Mouse (Mus musculus): ENCODE results near the gene Cnpy1. TPM values are rescaled to one million over a fixed set of nuclear protein-coding genes. Genes with fewer than 3 reads are reported as not detected.

The Cnpy1 gene
- polyA plus RNA-seq, 1 experiment from 2014 or later, result 1.3 TPM

DNA sequence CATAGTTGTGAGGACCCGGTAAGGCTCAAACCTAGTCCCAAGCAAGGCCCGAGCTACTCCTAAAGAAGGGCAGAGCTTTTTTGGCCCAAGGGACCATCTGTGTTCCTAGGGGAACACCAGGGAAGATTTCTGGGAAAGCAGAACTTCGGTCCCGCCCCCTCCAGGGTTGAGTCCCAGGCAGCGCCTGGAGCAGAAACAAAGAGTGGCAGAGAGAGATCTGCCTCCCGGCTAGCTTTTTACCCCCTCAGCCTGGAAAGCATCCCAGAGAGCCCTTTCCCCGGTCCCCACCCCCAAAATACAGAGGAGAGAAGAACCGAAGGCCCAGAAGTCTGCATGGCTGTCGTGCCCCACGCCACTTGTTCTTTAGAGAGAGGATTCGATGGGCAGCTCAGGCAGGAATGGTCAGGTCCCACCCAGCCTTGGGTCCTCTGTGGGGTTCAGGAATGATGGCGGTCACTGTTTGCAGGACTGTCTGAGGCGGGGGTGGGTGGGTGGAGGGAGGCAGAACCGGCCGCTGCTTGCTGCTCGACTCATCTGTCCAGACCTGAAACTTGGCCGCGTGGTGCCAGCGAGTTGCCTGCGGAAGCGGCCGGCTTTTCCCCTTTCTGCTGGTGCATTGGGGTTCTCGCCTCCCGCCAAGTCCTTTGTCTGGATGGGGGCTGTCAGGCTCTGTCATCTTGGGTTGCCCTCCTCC lies 70.6 kb downstream of the Cnpy1 start:
- H3K36me3 ChIP-seq (replicated peaks), result no peaks in the 10 kb centered on the region
- DNase-seq (ENCODE audit: low spot score), result peak; percentile 66
- H3K4me3 ChIP-seq, result peak overlapping the region; percentile 16; the same call in 1 of the 2 replicates
- H3K27me3 ChIP-seq (replicated peaks; ENCODE audit: low read depth, poor library complexity, severe bottlenecking), result peaks cover 99% of the 10 kb centered on the region
- no peak overlapping the region for H3K27ac ChIP-seq (replicated peaks)
- WGBS, result under 1% methylated on average over 24 of the region's 24 CpGs
- H3K9me3 ChIP-seq, result no peaks in the 10 kb centered on the region
- peaks cover 12% of the 10 kb centered on the region for H3K4me1 ChIP-seq

DNA sequence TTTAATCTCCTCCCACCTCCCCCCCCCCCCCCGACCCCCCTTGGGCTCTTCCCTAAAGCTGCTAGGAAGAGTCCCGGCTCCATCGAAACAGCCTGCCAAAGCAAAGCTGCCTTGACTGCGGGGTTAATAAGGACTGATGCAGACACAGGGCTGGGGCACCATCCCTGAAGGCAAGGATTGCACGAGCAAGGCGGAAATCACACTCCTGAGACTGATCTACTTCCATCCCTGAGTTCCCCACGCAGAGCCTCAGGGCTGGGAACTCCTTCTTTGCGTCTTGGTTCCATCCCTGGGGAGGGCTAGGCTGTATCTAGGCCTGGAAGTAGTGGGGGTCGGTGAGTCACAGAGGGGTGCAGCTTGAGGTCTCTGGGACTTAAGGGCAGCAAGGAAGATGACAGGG lies 71.5 kb downstream of the Cnpy1 start:
- Histone ChIP-seq H3K4me1 (peaks cover 10% of the 10 kb centered on the region), H3K27me3 (replicated peaks; ENCODE audit: low read depth, poor library complexity, severe bottlenecking) (peaks cover 99% of the 10 kb centered on the region), H3K9me3 (no peaks in the 10 kb centered on the region), H3K36me3 (replicated peaks) (no peaks in the 10 kb centered on the region), H3K4me3 (no peak overlapping the region), H3K27ac (replicated peaks) (no peak overlapping the region)
- under 1% methylated on average over 9 of the region's 9 CpGs for WGBS
- DNase-seq (ENCODE audit: low spot score), result peak; percentile 27

DNA sequence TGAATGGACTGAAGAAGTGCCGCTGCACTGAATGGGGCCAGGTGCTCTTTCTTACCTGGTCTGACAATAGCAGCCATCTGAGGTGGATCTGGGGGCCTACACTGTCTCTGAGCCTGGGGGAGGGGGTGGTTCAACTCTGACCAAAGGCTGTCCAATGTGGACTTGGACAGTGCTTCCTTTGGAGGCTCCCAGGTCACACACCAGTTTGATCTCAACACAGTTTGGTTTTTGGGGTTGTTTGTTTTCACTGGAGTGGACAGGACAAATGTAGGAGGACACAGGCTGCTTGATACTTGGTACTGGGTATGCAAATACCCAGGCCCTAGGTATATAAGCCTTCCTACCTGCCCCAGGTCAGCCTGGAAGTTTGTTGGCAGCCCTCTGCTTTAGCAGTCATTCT lies 71.9 kb downstream of the Cnpy1 start:
- peaks cover 99% of the 10 kb centered on the region for H3K27me3 ChIP-seq (replicated peaks; ENCODE audit: low read depth, poor library complexity, severe bottlenecking)
- H3K4me3 ChIP-seq, result no peak overlapping the region
- 0% methylated on average over 1 of the region's 1 CpGs for WGBS
- H3K4me1 ChIP-seq, result peaks cover 10% of the 10 kb centered on the region
- H3K27ac ChIP-seq (replicated peaks), result no peak overlapping the region
- H3K9me3 ChIP-seq, result no peaks in the 10 kb centered on the region
- H3K36me3 ChIP-seq (replicated peaks), result no peaks in the 10 kb centered on the region
- DNase-seq (ENCODE audit: low spot score), result no peak

DNA sequence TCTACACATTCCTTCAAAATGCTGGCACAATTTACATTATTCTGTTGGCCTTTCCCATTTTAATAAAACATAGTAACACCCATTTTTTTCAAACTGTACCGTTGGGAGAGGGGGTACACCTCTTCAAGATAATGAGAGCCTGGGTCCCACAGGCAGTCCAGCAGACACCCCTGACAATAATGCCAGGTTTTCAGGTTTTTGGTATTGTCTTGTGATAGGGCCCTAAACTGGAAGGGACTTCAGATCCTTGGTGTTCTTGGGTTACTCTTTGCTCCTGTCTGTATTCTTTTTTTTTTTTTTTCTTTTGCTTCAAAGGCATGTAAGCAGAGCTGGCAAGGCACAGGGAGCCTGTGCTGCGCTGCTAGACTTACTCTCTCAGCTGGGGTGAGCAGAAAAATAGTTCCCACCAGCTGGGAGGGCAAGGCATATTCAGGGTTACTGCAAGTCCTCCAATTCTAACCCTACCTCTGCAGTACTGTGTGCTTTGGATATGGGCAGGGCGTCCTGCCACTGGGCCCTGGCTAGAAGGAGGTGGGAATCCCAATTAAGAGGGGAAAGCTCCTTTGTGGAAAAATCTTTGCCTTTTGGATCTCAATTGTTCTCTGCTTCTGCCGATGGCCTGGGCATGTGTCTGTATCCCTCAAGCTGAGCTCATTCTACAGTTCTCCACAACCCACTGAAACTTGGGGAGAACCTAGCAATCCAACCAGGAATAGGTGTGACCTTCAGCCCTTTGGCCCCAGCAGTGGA lies 72.5 kb downstream of the Cnpy1 start:
- DNase-seq (ENCODE audit: low spot score), result no peak

DNA sequence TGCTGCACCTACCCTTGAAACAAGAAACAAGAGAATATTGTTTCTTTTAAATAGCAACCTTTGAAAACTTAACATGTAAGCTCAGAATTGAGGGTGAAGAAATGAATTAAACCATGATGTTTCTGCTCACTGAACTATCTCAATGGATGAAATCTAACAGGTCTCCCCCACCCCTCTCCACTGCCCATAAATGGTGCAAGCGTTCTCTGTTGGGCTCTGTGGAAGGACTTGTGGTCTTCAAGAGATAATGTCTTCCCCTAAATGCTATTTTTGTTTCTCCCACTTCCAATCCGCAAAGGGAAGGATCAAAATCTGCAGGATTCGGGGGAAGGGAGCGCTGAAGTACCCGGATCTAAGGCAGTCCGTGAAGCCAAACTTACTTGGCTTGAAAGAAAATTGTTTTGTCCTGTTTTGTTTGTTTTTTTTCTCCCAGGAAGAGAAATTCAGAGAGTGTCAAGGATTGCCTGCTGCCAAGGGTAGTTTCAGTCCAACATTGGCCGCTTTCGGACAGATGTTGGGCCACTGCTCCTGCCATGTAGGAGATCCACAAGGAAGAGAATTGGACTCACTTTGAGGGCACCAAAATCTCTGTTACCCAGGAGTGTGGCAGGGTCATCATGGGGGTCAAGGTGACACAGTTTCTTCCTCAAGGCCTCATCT lies 73.2 kb downstream of the Cnpy1 start:
- Histone ChIP-seq H3K4me1 (peaks cover 10% of the 10 kb centered on the region), H3K36me3 (replicated peaks) (no peaks in the 10 kb centered on the region), H3K27ac (replicated peaks) (no peak overlapping the region), H3K27me3 (replicated peaks; ENCODE audit: low read depth, poor library complexity, severe bottlenecking) (peaks cover 99% of the 10 kb centered on the region), H3K4me3 (no peak overlapping the region), H3K9me3 (no peaks in the 10 kb centered on the region)
- 2% methylated on average over 8 of the region's 8 CpGs for WGBS
- DNase-seq (ENCODE audit: low spot score), result no peak

More for the DNA sequence above, 72.5 kb downstream of the Cnpy1 start:
- WGBS, result 5% methylated on average over 4 of the region's 4 CpGs
- H3K4me1 ChIP-seq, result peaks cover 10% of the 10 kb centered on the region
- no peaks in the 10 kb centered on the region for H3K36me3 ChIP-seq (replicated peaks)
- peaks cover 99% of the 10 kb centered on the region for H3K27me3 ChIP-seq (replicated peaks; ENCODE audit: low read depth, poor library complexity, severe bottlenecking)
- H3K9me3 ChIP-seq, result no peaks in the 10 kb centered on the region
- H3K4me3 ChIP-seq, result no peak overlapping the region
- no peak overlapping the region for H3K27ac ChIP-seq (replicated peaks)

DNA sequence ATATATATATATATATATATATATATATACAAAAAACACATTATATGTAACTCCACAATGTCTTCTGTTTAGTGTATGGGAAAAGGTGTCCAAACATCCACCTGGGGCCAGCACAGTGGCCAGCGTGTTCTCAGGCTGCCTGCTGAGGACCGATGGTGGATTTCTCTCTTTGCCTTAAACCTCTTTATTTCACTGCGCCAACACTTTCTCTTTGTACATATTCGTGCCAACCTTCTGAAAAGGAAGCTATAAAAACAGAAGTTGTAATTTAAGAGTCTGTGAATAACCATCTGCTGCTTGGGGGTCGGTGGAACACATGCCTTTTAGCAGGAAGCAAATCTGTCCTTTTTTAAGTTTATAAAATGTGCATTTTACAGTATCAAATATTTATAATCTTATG lies 73.9 kb downstream of the Cnpy1 start:
- Histone ChIP-seq H3K9me3 (no peaks in the 10 kb centered on the region), H3K4me1 (peaks cover 14% of the 10 kb centered on the region), H3K27me3 (replicated peaks; ENCODE audit: low read depth, poor library complexity, severe bottlenecking) (peaks cover 99% of the 10 kb centered on the region), H3K4me3 (no peak overlapping the region), H3K36me3 (replicated peaks) (no peaks in the 10 kb centered on the region), H3K27ac (replicated peaks) (no peak overlapping the region)
- DNase-seq (ENCODE audit: low spot score), result no peak
- 12% methylated on average over 5 of the region's 5 CpGs for WGBS

DNA sequence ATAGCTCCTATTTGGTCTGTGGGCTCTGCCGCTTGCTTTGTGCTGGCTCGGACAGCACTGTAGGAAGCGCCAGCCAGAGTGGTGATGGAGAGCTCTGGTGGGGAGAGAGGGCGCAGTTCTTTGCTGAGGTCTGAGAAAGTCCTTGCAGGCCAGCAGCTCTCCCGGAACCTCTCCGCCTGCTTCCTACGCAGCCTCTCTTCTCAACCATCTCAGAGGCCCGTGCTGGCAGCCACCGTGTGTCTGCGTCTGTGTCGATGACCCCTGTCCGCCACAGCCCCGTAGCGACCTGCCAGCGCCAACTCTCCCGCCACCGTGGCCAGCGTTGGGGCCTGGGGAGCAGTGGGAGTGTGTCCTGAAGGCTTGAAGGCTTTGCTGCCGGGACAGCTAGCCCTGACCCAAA lies 74.7 kb downstream of the Cnpy1 start:
- H3K4me1 ChIP-seq, result peaks cover 22% of the 10 kb centered on the region
- 0 out of 2 replicates have a peak overlapping the region, but pooled peaks have one; percentile 13 for H3K4me3 ChIP-seq
- WGBS, result 1% methylated on average over 19 of the region's 19 CpGs
- H3K9me3 ChIP-seq, result no peaks in the 10 kb centered on the region
- DNase-seq (ENCODE audit: low spot score), result peak; percentile 66
- H3K27me3 ChIP-seq (replicated peaks; ENCODE audit: low read depth, poor library complexity, severe bottlenecking), result peaks cover 99% of the 10 kb centered on the region
- H3K36me3 ChIP-seq (replicated peaks), result no peaks in the 10 kb centered on the region
- no peak overlapping the region for H3K27ac ChIP-seq (replicated peaks)

DNA sequence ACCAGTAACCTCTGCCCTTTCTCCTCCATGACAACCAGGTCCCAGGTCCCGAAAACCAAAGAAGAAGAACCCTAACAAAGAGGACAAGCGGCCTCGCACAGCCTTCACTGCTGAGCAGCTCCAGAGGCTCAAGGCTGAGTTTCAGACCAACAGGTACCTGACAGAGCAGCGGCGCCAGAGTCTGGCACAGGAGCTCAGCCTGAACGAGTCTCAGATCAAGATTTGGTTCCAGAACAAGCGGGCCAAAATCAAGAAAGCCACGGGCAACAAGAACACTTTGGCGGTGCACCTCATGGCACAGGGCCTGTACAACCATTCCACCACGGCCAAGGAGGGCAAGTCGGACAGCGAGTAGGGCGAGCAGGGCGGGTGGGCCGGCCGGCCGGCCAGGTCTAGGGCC lies 75.5 kb downstream of the Cnpy1 start:
- Histone ChIP-seq H3K9me3 (no peaks in the 10 kb centered on the region), H3K4me1 (peaks cover 25% of the 10 kb centered on the region), H3K36me3 (replicated peaks) (no peaks in the 10 kb centered on the region), H3K27me3 (replicated peaks; ENCODE audit: low read depth, poor library complexity, severe bottlenecking) (peaks cover 99% of the 10 kb centered on the region), H3K27ac (replicated peaks) (no peak overlapping the region), H3K4me3 (no peak overlapping the region)
- WGBS, result 2% methylated on average over 17 of the region's 17 CpGs
- DNase-seq (ENCODE audit: low spot score), result peak; percentile 55

DNA sequence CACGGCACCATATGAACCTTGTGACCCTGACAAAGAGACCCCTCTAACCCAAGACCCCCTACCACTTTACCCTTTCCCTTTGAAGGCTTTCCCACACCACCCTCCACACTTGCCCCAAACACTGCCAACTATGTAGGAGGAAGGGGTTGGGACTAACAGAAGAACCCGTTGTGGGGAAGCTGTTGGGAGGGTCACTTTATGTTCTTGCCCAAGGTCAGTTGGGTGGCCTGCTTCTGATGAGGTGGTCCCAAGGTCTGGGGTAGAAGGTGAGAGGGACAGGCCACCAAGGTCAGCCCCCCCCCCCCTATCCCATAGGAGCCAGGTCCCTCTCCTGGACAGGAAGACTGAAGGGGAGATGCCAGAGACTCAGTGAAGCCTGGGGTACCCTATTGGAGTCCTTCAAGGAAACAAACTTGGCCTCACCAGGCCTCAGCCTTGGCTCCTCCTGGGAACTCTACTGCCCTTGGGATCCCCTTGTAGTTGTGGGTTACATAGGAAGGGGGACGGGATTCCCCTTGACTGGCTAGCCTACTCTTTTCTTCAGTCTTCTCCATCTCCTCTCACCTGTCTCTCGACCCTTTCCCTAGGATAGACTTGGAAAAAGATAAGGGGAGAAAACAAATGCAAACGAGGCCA lies 76.3 kb downstream of the Cnpy1 start:
- Histone ChIP-seq H3K4me3 (0 out of 2 replicates have a peak overlapping the region, but pooled peaks have one; percentile 24), H3K27me3 (replicated peaks; ENCODE audit: low read depth, poor library complexity, severe bottlenecking) (peaks cover 99% of the 10 kb centered on the region), H3K4me1 (peaks cover 25% of the 10 kb centered on the region), H3K27ac (replicated peaks) (no peak overlapping the region), H3K9me3 (no peaks in the 10 kb centered on the region), H3K36me3 (replicated peaks) (no peaks in the 10 kb centered on the region)
- DNase-seq (ENCODE audit: low spot score), result peak; percentile 39
- 4% methylated on average over 5 of the region's 5 CpGs for WGBS

DNA sequence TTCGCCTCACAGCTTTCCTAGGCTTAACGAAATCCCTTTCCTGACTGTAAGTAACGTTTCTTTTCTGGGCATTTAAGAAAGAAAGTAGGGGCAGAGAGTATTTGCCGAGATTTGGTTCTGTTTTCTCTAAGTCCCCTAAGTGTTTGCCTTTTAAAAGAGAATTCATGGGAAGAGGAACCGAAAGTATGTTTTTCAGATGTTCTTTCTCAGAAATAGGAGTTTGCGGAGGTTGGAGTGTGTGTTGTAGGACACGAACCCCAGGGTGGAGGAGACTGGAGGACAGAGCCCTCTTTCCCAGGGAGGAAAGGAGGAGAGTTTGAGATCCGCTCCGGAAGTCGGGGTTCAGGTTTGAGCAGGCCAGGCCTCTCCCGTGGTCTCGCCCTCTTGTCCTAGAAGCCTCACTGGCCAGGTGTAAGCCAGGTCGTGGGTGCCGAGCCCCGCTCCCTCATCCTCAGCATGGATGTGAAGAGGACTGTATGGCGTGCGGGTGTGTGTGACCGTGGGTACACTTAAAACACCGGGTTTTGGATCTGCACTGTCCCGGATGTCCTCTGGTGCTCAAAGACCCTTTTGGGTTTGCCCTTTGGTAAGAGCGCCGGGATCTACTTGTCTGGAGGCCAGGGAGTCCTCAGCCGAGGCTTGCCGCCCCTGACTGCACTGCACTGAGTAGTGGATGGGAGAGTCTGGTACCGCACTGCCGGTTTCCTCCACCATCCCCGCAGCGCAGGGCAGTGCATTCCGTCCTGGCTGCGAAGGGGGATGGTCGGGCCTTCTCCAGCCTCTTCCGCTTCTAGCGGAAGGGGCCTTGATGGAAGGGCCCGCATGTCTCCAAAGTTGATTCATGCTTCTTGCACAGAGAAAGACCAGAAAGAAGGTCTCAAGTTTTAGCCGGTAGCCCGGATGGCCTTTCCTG lies 77.1 kb downstream of the Cnpy1 start:
- peaks cover 99% of the 10 kb centered on the region for H3K27me3 ChIP-seq (replicated peaks; ENCODE audit: low read depth, poor library complexity, severe bottlenecking)
- peak; percentile 62 for DNase-seq (ENCODE audit: low spot score)
- no peaks in the 10 kb centered on the region for H3K9me3 ChIP-seq
- no peaks in the 10 kb centered on the region for H3K36me3 ChIP-seq (replicated peaks)
- under 1% methylated on average over 36 of the region's 36 CpGs for WGBS
- H3K4me3 ChIP-seq, result peak overlapping the region; percentile 24
- peaks cover 25% of the 10 kb centered on the region for H3K4me1 ChIP-seq
- no peak overlapping the region for H3K27ac ChIP-seq (replicated peaks)

DNA sequence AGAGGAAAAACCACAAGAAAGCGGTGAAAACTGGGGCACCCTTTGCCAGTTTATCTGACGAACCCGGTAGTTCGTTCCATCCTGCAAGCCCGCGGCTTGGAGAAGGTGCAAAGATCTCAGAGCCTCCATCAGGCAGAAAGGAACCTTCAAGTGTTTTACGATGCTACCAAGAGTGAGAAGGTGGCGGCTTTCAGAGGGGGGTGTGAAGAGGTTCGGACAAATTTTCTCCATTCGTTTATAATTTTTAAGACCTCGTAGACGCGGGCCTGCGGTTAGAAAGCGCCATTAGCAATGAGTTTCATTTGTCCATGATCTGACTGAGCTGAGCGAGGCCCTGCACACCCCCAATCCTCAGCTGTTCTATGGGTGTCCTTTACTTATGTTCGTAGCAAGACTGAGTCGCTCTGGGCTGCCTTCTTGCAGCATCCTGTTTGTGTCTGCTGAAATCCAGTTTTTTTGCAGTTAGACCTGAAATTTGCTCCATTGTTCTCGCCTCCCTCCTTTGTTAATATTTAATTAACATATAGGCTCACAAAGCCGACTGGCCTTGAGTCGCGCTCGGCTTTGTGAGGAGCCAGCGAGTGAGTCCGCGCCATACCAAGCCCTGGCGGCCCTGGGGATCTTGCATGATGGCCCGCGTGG lies 77.9 kb downstream of the Cnpy1 start:
- peak; percentile 60 for DNase-seq (ENCODE audit: low spot score)
- Histone ChIP-seq H3K4me3 (peak overlapping the region; percentile 24), H3K27ac (replicated peaks) (no peak overlapping the region), H3K4me1 (peaks cover 25% of the 10 kb centered on the region), H3K27me3 (replicated peaks; ENCODE audit: low read depth, poor library complexity, severe bottlenecking) (peaks cover 99% of the 10 kb centered on the region), H3K9me3 (no peaks in the 10 kb centered on the region), H3K36me3 (replicated peaks) (no peaks in the 10 kb centered on the region)
- WGBS, result under 1% methylated on average over 29 of the region's 29 CpGs

All from embryonic facial prominence, embryonic 10.5 days (tissue).